Mouse (Mus musculus) bone marrow macrophage, adult 2 months (primary cell): ENCODE results near the gene Tns3. TPM values are rescaled to one million over a fixed set of nuclear protein-coding genes. Genes with fewer than 3 reads are reported as not detected.

Source experiments
- H3K27ac ChIP-seq: 2 replicates; pipeline ENCODE4 v1.5.1; 2012; ENCODE audit warnings: low read depth, low read length; ENCODE audit not compliant: insufficient read depth
- H3K4me1 ChIP-seq: 2 replicates; pipeline ENCODE4 v1.6.1; 2012; ENCODE audit warnings: low read length; ENCODE audit not compliant: control insufficient read depth, insufficient read depth
- H3K4me3 ChIP-seq: 2 replicates; pipeline ENCODE4 v1.5.1; 2012; ENCODE audit warnings: mild to moderate bottlenecking, low read length, moderate library complexity; ENCODE audit not compliant: insufficient read depth
- CTCF ChIP-seq: IDR thresholded peaks from 2 replicates; pipeline ENCODE4 v1.5.1; 2012; ENCODE audit warnings: low read depth, mild to moderate bottlenecking, low read length, moderate library complexity
- POLR2A ChIP-seq: IDR thresholded peaks from 2 replicates; pipeline ENCODE4 v1.6.1; 2012; ENCODE audit warnings: mild to moderate bottlenecking, low read depth, low read length, borderline replicate concordance
- polyA plus RNA-seq: library from polyadenylated mRNA; stranded (reverse); fragments of >200 nt; gene quantifications from 2 replicates; pipeline ENCODE4 v1.2.4, GENCODE M21; 2012; ENCODE audit not compliant: missing spikeins, insufficient read depth, insufficient read length

The Tns3 gene
- polyA plus RNA-seq, 1 experiment: 102 TPM

- Histone ChIP-seq H3K4me1 (peaks cover 91% of the 10 kb centered on the region), H3K27ac (peak overlapping the region; percentile 21; the same call in 1 of the 2 replicates), H3K4me3 (no peak overlapping the region)
- TF ChIP-seq POLR2A: no peak
- no peak for TF ChIP-seq CTCF
These were observed 80.0 kb downstream of the Tns3 start for GRCm38 (mm10) chr11:8584307-8584706.

DNA sequence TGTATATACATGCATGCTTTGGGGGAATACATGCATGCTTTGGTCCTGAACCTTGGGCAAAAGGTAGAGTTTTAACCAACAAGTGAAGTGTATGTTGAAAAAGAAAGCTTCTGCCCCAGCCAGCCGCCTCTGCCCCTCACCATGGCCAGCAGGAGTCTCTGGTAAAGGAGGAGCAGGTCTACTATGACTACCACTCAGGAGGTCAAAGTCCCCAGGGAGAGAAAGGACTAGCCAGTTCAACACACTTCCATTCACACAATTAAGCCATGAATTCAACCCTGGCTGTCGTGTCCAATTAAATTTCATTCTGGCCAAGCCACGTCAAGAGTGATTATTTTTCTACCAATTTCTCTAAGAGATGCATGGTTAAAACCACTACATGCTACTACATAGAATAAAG lies 81.2 kb downstream of the Tns3 start:
- H3K27ac ChIP-seq: no peak overlapping the region
- H3K4me3 ChIP-seq: no peak overlapping the region
- peaks cover 91% of the 10 kb centered on the region for H3K4me1 ChIP-seq
- TF ChIP-seq CTCF: no peak
- TF ChIP-seq POLR2A: no peak

DNA sequence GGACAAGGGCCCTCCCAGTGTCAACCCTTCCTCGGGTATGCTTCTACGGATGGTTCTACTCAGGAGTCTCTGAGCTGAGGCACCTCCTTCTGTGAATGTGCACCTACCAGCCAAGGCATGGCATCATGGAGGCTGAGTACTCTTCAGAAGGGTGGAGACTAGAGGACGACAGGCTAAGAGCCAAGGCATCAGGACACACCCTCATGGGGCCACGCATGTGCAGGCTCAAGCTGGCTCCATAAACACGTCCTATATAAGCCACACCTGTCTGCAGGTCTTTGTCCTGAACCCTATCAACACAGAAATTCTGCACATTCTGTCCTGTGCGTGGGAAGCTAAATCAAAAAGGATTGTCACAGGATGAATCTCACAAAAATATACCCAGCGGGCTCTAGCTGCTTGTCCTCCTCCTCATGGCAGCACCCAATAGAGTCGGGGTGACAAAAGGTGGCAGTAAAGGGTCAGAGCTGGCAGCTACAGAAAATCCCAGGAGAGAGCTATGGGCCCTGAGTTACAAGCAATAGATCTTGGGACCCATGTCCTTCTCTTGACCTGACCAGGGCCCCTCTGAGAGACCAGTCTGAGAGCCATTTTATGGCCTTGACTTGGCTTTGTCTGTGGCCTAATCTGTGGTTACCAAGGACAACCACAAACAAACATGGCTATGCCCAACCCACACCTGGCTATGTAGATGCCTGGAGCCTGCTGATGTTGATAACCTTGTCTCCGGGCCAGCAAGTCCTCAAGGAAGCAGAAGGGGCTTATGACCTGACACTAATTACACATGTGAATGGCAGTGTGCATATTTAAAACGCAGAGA lies 82.0 kb downstream of the Tns3 start:
- TF ChIP-seq POLR2A: no peak
- no peak for TF ChIP-seq CTCF
- no peak overlapping the region for H3K27ac ChIP-seq

GRCm38 (mm10) chr11:8579789-8580188 lies 84.5 kb downstream of the Tns3 start:
- peak overlapping the region; percentile 87 for H3K27ac ChIP-seq

More for the DNA sequence above, 82.0 kb downstream of the Tns3 start:
- Histone ChIP-seq H3K4me3 (no peak overlapping the region), H3K4me1 (peaks cover 92% of the 10 kb centered on the region)

GRCm38 (mm10) chr11:8575217-8576180 lies 88.8 kb downstream of the Tns3 start:
- TF ChIP-seq CTCF (no peak; the same call in 1 of the 2 replicates), POLR2A (no peak)
- H3K27ac ChIP-seq: peak overlapping the region; percentile 94
- peak overlapping the region; percentile 29 for H3K4me3 ChIP-seq
- peaks cover 90% of the 10 kb centered on the region for H3K4me1 ChIP-seq

More at GRCm38 (mm10) chr11:8579789-8580188, 84.5 kb downstream of the Tns3 start:
- Histone ChIP-seq H3K4me1 (peaks cover 91% of the 10 kb centered on the region), H3K4me3 (0 out of 2 replicates have a peak overlapping the region, but pooled peaks have one; percentile 2)
- TF ChIP-seq POLR2A: no peak
- TF ChIP-seq CTCF: no peak

DNA sequence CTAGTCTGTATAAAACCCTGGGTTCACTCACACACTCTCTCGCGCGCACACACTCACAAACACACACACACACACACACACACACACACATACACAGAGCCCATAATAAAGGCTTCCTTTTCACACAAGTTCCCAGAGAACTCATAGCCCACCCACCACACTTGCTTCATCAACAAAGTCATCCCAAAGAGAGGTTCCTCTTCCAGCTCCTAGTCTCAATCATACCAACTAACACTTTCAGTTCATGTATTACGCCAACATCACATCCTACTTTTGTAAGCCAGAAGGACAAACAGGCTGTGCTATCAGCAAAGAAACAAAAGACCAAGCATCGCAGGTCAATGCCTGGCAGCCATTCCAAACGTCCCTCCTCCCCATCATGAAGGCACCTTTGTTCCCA lies 89.8 kb downstream of the Tns3 start:
- Histone ChIP-seq H3K4me3 (peak overlapping the region; percentile 29), H3K27ac (peak overlapping the region; percentile 94), H3K4me1 (peaks cover 90% of the 10 kb centered on the region)
- no peak for TF ChIP-seq POLR2A
- no peak for TF ChIP-seq CTCF

DNA sequence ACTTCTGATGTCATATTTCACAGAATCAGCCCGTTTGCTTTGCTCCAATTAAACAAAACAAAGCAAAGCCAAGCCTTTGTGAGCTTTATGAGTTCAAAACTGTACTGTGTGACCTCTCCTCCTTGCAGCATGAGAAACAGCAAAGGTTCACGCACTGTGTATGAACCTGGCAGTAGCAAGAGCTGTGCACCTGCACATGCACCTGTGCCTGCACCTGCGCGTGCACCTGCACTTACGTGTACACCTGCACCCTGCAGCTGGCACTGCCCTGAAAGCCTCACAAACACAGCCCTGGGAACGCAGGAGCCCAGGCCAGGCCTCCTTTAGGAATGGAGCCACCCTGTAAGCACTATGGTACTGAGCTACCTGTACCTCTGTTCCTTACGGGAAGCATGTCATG lies 91.6 kb downstream of the Tns3 start:
- Histone ChIP-seq H3K4me1 (peaks cover 88% of the 10 kb centered on the region), H3K27ac (no peak overlapping the region), H3K4me3 (no peak overlapping the region)
- TF ChIP-seq POLR2A (no peak), CTCF (no peak)

GRCm38 (mm10) chr11:8569232-8570028 lies 94.9 kb downstream of the Tns3 start:
- H3K27ac ChIP-seq: peak overlapping the region; percentile 23
- no peak overlapping the region for H3K4me3 ChIP-seq
- H3K4me1 ChIP-seq: peaks cover 85% of the 10 kb centered on the region
- no peak for TF ChIP-seq POLR2A
- no peak for TF ChIP-seq CTCF

DNA sequence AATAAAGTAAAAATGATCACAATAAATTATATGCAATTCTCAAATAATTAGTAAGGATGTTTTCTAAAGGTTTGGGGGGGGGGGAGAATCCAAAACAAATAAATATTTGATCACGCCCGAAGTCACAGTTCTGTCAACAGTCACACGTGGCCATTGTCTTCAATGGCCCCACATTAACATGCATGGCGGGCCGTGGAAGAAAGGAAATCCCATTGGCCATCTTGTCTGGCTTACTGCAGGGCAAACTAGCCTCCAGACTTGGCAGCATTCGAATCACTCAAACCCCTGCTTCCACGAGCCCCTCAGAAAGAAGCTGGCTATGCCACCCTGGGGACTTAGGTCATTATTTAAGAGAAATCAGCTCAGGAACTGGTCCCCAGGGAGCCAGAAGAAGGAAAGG lies 95.5 kb downstream of the Tns3 start:
- H3K27ac ChIP-seq: 0 out of 2 replicates have a peak overlapping the region, but pooled peaks have one; percentile 23
- H3K4me3 ChIP-seq: no peak overlapping the region
- H3K4me1 ChIP-seq: peaks cover 84% of the 10 kb centered on the region
- TF ChIP-seq POLR2A (no peak), CTCF (no peak)
